Mouse (Mus musculus): ENCODE data around the gene Nod1. TPM values are rescaled to one million over a fixed set of nuclear protein-coding genes. Genes with fewer than 3 reads are reported as not detected.
A peak's percentile ranks its signal among the peaks of the same experiment; 100 is the strongest.
"Not testable (repeated sequence)": the region's sequence is repeated elsewhere in the genome, so short reads cannot be mapped to it uniquely, and the experiment has no call there.

Nod1 gene
- polyA plus RNA-seq, 1 experiment from 2014 or later = 2.3 TPM

GRCm38 (mm10) chr6:54953399-54953798, 19.0 kb downstream of the Nod1 start:
- H3K9me3 ChIP-seq; H3K9ac ChIP-seq (replicated peaks); H3K4me2 ChIP-seq (replicated peaks); H3K4me3 ChIP-seq (replicated peaks); H3K27me3 ChIP-seq; ATAC-seq; H3K36me3 ChIP-seq; H3K4me1 ChIP-seq (replicated peaks); H3K27ac ChIP-seq: not testable (repeated sequence)
- WGBS = 89% methylated on average over 4 of the region's 4 CpGs

- no peaks in the 10 kb centered on the region for H3K36me3 ChIP-seq
- no peak overlapping the region for H3K9ac ChIP-seq (replicated peaks)
- no peaks in the 10 kb centered on the region for H3K4me1 ChIP-seq (replicated peaks)
- ATAC-seq = no peak
- no peak overlapping the region for H3K27ac ChIP-seq
- H3K9me3 ChIP-seq = no peaks in the 10 kb centered on the region
- WGBS = 95% methylated on average over 3 of the region's 3 CpGs
- no peak overlapping the region for H3K4me2 ChIP-seq (replicated peaks)
- no peaks in the 10 kb centered on the region for H3K27me3 ChIP-seq
- no peak overlapping the region for H3K4me3 ChIP-seq (replicated peaks)
These were observed 19.9 kb downstream of the Nod1 start for GRCm38 (mm10) chr6:54952542-54952941.

GRCm38 (mm10) chr6:54948682-54949081, 23.7 kb downstream of the Nod1 start:
- no peak for ATAC-seq
- Histone ChIP-seq H3K4me1 (replicated peaks) (no peaks in the 10 kb centered on the region), H3K4me2 (replicated peaks) (no peak overlapping the region), H3K27ac (no peak overlapping the region), H3K36me3 (no peaks in the 10 kb centered on the region), H3K27me3 (peaks cover 14% of the 10 kb centered on the region), H3K9ac (replicated peaks) (no peak overlapping the region), H3K4me3 (replicated peaks) (no peak overlapping the region), H3K9me3 (no peaks in the 10 kb centered on the region)
- WGBS = 90% methylated on average over 5 of the region's 5 CpGs

GRCm38 (mm10) chr6:54946241-54946953, 26.0 kb downstream of the Nod1 start:
- Histone ChIP-seq H3K9ac (replicated peaks) (no peak overlapping the region), H3K4me1 (replicated peaks) (no peaks in the 10 kb centered on the region), H3K36me3 (no peaks in the 10 kb centered on the region), H3K4me3 (replicated peaks) (no peak overlapping the region), H3K4me2 (replicated peaks) (no peak overlapping the region), H3K27me3 (peaks cover 23% of the 10 kb centered on the region), H3K27ac (no peak overlapping the region), H3K9me3 (no peaks in the 10 kb centered on the region)
- ATAC-seq = no peak
- 82% methylated on average over 4 of the region's 4 CpGs for WGBS

- no peak overlapping the region for H3K4me3 ChIP-seq (replicated peaks)
- H3K9me3 ChIP-seq = no peaks in the 10 kb centered on the region
- ATAC-seq = no peak
- no peaks in the 10 kb centered on the region for H3K36me3 ChIP-seq
- 0 out of 2 replicates have a peak, but pooled peaks cover 3% of the 10 kb centered on the region for H3K4me1 ChIP-seq (replicated peaks)
- H3K27ac ChIP-seq = no peak overlapping the region
- 86% methylated on average over 16 of the region's 16 CpGs for WGBS
- no peak overlapping the region for H3K4me2 ChIP-seq (replicated peaks)
- H3K9ac ChIP-seq (replicated peaks) = no peak overlapping the region
- peaks cover 23% of the 10 kb centered on the region for H3K27me3 ChIP-seq
These were observed 27.9 kb downstream of the Nod1 start for GRCm38 (mm10) chr6:54944551-54944950.

- 0 out of 2 replicates have a peak overlapping the region, but pooled peaks have one; percentile 7 for H3K4me2 ChIP-seq (replicated peaks)
- 0 out of 2 replicates have a peak, but pooled peaks have one; percentile 63 for ATAC-seq
- no peak overlapping the region for H3K27ac ChIP-seq
- H3K4me3 ChIP-seq (replicated peaks) = no peak overlapping the region
- H3K27me3 ChIP-seq = peaks cover 23% of the 10 kb centered on the region
- no peaks in the 10 kb centered on the region for H3K9me3 ChIP-seq
- 51% methylated on average over 24 of the region's 24 CpGs for WGBS
- 0 out of 2 replicates have a peak, but pooled peaks cover 3% of the 10 kb centered on the region for H3K4me1 ChIP-seq (replicated peaks)
- H3K36me3 ChIP-seq = no peaks in the 10 kb centered on the region
- no peak overlapping the region for H3K9ac ChIP-seq (replicated peaks)
These were observed 28.7 kb downstream of the Nod1 start for GRCm38 (mm10) chr6:54943753-54944152.

GRCm38 (mm10) chr6:54943292-54943691, 29.1 kb downstream of the Nod1 start:
- no peak for ATAC-seq
- Histone ChIP-seq H3K9me3 (no peaks in the 10 kb centered on the region), H3K27ac (no peak overlapping the region)

GRCm38 (mm10) chr6:54941149-54941548, 31.3 kb downstream of the Nod1 start:
- Histone ChIP-seq H3K9me3 (no peaks in the 10 kb centered on the region), H3K27me3 (peaks cover 23% of the 10 kb centered on the region), H3K4me3 (replicated peaks) (no peak overlapping the region), H3K9ac (replicated peaks) (no peak overlapping the region), H3K4me2 (replicated peaks) (no peak overlapping the region), H3K27ac (no peak overlapping the region), H3K36me3 (no peaks in the 10 kb centered on the region), H3K4me1 (replicated peaks) (0 out of 2 replicates have a peak, but pooled peaks cover 3% of the 10 kb centered on the region)
- WGBS = 92% methylated on average over 6 of the region's 6 CpGs
- no peak for ATAC-seq

More at GRCm38 (mm10) chr6:54943292-54943691, 29.1 kb downstream of the Nod1 start:
- 78% methylated on average over 16 of the region's 16 CpGs for WGBS
- Histone ChIP-seq H3K4me3 (replicated peaks) (no peak overlapping the region), H3K4me1 (replicated peaks) (0 out of 2 replicates have a peak, but pooled peaks cover 3% of the 10 kb centered on the region), H3K36me3 (no peaks in the 10 kb centered on the region), H3K27me3 (peaks cover 23% of the 10 kb centered on the region), H3K4me2 (replicated peaks) (no peak overlapping the region), H3K9ac (replicated peaks) (no peak overlapping the region)

GRCm38 (mm10) chr6:54940126-54940525, 32.3 kb downstream of the Nod1 start:
- no peak for ATAC-seq
- Histone ChIP-seq H3K36me3 (no peaks in the 10 kb centered on the region), H3K27ac (no peak overlapping the region), H3K27me3 (peaks cover 23% of the 10 kb centered on the region), H3K9me3 (no peaks in the 10 kb centered on the region), H3K4me3 (replicated peaks) (no peak overlapping the region), H3K4me1 (replicated peaks) (0 out of 2 replicates have a peak, but pooled peaks cover 3% of the 10 kb centered on the region), H3K9ac (replicated peaks) (no peak overlapping the region), H3K4me2 (replicated peaks) (no peak overlapping the region)
- 80% methylated on average over 7 of the region's 7 CpGs for WGBS

GRCm38 (mm10) chr6:54939631-54940030, 32.8 kb downstream of the Nod1 start:
- Histone ChIP-seq H3K4me2 (replicated peaks) (no peak overlapping the region), H3K27ac (no peak overlapping the region), H3K36me3 (no peaks in the 10 kb centered on the region), H3K27me3 (peaks cover 18% of the 10 kb centered on the region), H3K4me1 (replicated peaks) (0 out of 2 replicates have a peak, but pooled peaks cover 3% of the 10 kb centered on the region), H3K9ac (replicated peaks) (no peak overlapping the region), H3K4me3 (replicated peaks) (no peak overlapping the region), H3K9me3 (no peaks in the 10 kb centered on the region)
- WGBS = 85% methylated on average over 4 of the region's 4 CpGs
- ATAC-seq = no peak

- WGBS = 81% methylated on average over 2 of the region's 2 CpGs
These were observed 35.9 kb downstream of the Nod1 start for GRCm38 (mm10) chr6:54936496-54936895.

GRCm38 (mm10) chr6:54934930-54935329, 37.5 kb downstream of the Nod1 start:
- H3K9ac ChIP-seq (replicated peaks) = no peak overlapping the region
- no peak overlapping the region for H3K4me3 ChIP-seq (replicated peaks)
- no peaks in the 10 kb centered on the region for H3K27me3 ChIP-seq
- no peaks in the 10 kb centered on the region for H3K9me3 ChIP-seq
- H3K27ac ChIP-seq = no peak overlapping the region
- ATAC-seq = no peak
- H3K4me1 ChIP-seq (replicated peaks) = no peaks in the 10 kb centered on the region
- 87% methylated on average over 5 of the region's 5 CpGs for WGBS
- H3K36me3 ChIP-seq = no peaks in the 10 kb centered on the region
- no peak overlapping the region for H3K4me2 ChIP-seq (replicated peaks)

More at GRCm38 (mm10) chr6:54936496-54936895, 35.9 kb downstream of the Nod1 start:
- H3K4me3 ChIP-seq (replicated peaks) = no peak overlapping the region
- no peak overlapping the region for H3K9ac ChIP-seq (replicated peaks)
- H3K27me3 ChIP-seq = no peaks in the 10 kb centered on the region
- no peaks in the 10 kb centered on the region for H3K36me3 ChIP-seq
- 0 out of 2 replicates have a peak, but pooled peaks cover 3% of the 10 kb centered on the region for H3K4me1 ChIP-seq (replicated peaks)
- no peak overlapping the region for H3K27ac ChIP-seq
- no peak for ATAC-seq
- H3K4me2 ChIP-seq (replicated peaks) = no peak overlapping the region
- H3K9me3 ChIP-seq = no peaks in the 10 kb centered on the region

Measured in midbrain, embryonic 13.5 days (tissue).